Mouse (Mus musculus) stomach, embryonic 16.5 days (tissue): ENCODE measurements around the gene Kcnip3. TPM values are rescaled to one million over a fixed set of nuclear protein-coding genes. Genes with fewer than 3 reads are reported as not detected.

Experiments used
- ATAC-seq: fragments of 200-750 bp; cut with Nextera tagmentation; 2 replicates; pipeline ENCODE4 v1.8.0; 2017; ENCODE audit warnings: moderate number of reproducible peaks, moderate TSS enrichment; ENCODE audit not compliant: insufficient read depth, low FRiP score
- H3K27ac ChIP-seq: fragments of 300-500 bp; sonication (generic); 2 replicates; pipeline ENCODE4 v1.5.1; 2014; ENCODE audit warnings: low read length
- H3K27me3 ChIP-seq: fragments of 300-500 bp; sonication (generic); 2 replicates; pipeline ENCODE4 v1.6.1; 2014; ENCODE audit warnings: low read length, control low read depth, mixed read lengths; ENCODE audit not compliant: control insufficient read depth, insufficient read depth
- H3K36me3 ChIP-seq: fragments of 300-500 bp; sonication (generic); 2 replicates; pipeline ENCODE4 v1.6.1; 2014; ENCODE audit warnings: low read length; ENCODE audit not compliant: control insufficient read depth, insufficient read depth
- H3K4me1 ChIP-seq: fragments of 300-500 bp; sonication (generic); 2 replicates; pipeline ENCODE4 v1.6.1; 2014; ENCODE audit warnings: low read length, control low read depth, mixed read lengths; ENCODE audit not compliant: control insufficient read depth, insufficient read depth
- H3K4me2 ChIP-seq: fragments of 300-500 bp; sonication (generic); 2 replicates; pipeline ENCODE4 v1.6.1; 2014; ENCODE audit warnings: low read depth, low read length, mixed read lengths
- H3K4me3 ChIP-seq: fragments of 300-500 bp; sonication (generic); replicated peaks from 2 replicates; pipeline ENCODE4 v1.5.1; 2014; ENCODE audit warnings: mild to moderate bottlenecking, low read length
- H3K9ac ChIP-seq: fragments of 300-500 bp; sonication (generic); 2 replicates; pipeline ENCODE4 v1.6.1; 2014; ENCODE audit warnings: low read length
- H3K9me3 ChIP-seq: fragments of 300-500 bp; sonication (generic); replicated peaks from 2 replicates; pipeline ENCODE4 v1.6.1; 2016; ENCODE audit warnings: low read length, control low read depth; ENCODE audit not compliant: control insufficient read depth
- WGBS: fragments of 180-500 bp; shearing (Covaris S2); extraction: QIAGEN DNeasy Blood & Tissue Kit; methylation state at CpG from one replicate; pipeline ENCODE4 v1.1.7; 2014; 5-methylcytosine and 5-hydroxymethylcytosine counted together
- polyA plus RNA-seq: library from polyadenylated mRNA; unstranded; fragments of >200 nt; fragmentation: Nextera tagmentation; extraction: Ambion mirVana; gene quantifications from 2 replicates; pipeline ENCODE4 v1.2.1, GENCODE M21; 2015

Kcnip3 gene
- polyA plus RNA-seq, 1 experiment from 2014 or later: 3.1 TPM

DNA sequence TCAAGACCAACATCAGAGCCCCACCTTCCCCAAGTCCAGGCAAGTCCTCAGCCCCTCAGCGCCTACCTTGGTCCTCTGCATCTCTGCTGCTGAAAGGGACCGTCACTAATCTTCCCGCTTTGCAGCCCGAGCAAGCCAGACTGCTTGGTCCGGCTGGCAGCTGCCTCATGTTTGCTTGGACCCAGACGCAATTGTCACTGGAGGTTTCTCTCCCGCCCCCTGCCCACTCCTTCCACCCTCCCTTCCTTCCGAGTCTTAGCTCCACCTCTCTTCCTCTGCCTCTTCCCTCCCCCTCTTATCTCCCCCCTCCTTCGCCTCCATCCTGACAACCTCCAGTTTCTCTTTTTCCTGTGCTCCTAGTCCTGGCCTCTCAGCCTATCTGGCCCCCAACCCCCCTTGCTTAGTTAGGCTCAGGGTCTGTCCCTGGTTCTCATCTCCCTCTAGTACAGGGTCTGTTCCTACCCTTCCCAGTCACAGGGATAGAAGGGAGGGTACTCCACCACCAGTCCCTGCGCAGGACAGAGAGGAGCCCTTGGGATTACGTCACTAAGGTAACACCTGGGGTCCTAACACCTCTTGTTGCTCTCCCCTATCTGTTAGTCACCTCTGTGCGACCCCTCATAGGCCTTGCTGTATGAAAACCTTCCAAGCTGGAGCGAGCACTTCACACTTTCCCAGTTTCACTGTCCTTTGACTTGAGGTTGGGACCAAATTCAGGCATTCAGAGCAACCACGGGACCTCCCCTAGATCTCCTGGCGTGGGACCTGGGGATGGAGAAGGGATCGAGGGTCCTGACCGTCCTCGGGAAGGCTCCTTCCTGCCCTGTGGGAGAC, 505 bp downstream of the Kcnip3 start:
- Histone ChIP-seq H3K27me3 (no peaks in the 10 kb centered on the region), H3K27ac (peak overlapping the region; percentile 41; the same call in 1 of the 2 replicates), H3K4me2 (peak overlapping the region; percentile 55), H3K4me1 (peaks cover 14% of the 10 kb centered on the region), H3K9me3 (no peaks in the 10 kb centered on the region), H3K9ac (peak overlapping the region; percentile 57), H3K4me3 (peak overlapping the region; percentile 38), H3K36me3 (no peaks in the 10 kb centered on the region)
- WGBS: 5% methylated on average over 18 of the region's 18 CpGs
- peak; percentile 70 for ATAC-seq

DNA sequence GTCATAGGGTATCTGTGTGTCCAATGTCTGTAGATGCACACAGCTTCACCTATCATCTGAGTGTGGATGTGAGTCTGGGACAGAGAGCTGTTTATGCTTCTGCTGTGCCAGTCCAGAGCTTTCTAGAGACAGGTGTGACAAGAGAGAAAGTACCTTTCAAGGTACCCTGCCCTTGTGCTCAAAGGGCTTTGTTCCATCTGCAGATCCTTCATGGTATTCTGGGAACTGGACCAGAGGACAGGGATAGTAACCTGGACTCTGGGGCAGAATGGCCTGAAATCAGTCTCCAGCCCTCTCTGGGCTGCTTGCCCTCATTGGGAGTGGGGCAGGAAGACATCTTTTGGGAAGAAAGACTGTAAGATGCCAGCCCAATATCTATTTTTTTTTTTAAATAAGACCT, 1.8 kb downstream of the Kcnip3 start:
- Histone ChIP-seq H3K4me1 (peaks cover 14% of the 10 kb centered on the region), H3K27me3 (no peaks in the 10 kb centered on the region), H3K9ac (no peak overlapping the region), H3K4me2 (no peak overlapping the region), H3K27ac (no peak overlapping the region), H3K9me3 (no peaks in the 10 kb centered on the region), H3K36me3 (no peaks in the 10 kb centered on the region), H3K4me3 (no peak overlapping the region)
- ATAC-seq: no peak

DNA sequence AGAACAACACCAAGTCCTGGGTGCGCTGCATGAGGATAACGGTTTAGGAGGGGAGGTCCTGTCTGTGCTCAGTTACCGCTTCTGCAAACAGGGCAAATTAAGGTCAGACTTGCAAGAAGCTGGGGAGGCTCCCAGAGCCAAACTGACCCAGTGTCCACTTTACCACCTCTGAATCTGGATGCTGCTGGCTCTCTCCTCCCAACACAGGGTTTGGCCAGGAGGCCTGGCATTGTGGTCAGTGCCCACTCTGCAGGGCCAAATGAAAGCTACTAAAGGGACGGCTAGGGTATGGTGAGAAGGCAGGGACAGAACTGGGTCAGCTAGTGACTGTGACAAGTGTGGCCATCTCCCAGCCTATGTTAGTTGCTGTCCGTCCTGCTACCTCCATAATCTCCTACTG, 2.6 kb downstream of the Kcnip3 start:
- no peak for ATAC-seq
- Histone ChIP-seq H3K27ac (no peak overlapping the region), H3K9me3 (no peaks in the 10 kb centered on the region), H3K9ac (no peak overlapping the region), H3K36me3 (no peaks in the 10 kb centered on the region), H3K27me3 (no peaks in the 10 kb centered on the region), H3K4me2 (no peak overlapping the region), H3K4me3 (no peak overlapping the region), H3K4me1 (peaks cover 14% of the 10 kb centered on the region)
- 74% methylated on average over 5 of the region's 5 CpGs for WGBS

DNA sequence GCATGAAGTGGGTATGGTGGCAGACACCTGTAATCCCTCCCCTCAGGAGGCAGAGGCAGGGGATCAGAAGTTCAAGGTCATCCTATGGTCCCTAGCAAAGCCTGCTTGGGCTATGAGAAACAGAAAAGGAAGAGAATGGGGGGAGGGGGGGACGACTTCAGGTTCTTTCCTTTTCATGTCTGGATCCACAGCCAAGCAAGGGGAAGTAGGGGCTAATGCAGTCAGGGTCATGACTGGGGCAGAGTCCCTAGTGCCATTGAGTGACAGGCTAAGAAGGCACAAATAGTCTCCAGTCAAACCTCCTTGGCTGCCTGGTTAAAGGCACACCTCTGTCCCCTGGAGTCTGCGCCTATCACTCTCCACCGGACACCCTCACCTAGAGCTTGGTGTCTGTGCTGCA, 3.1 kb downstream of the Kcnip3 start:
- no peaks in the 10 kb centered on the region for H3K9me3 ChIP-seq
- H3K9ac ChIP-seq: no peak overlapping the region
- ATAC-seq: no peak
- no peak overlapping the region for H3K4me3 ChIP-seq
- no peak overlapping the region for H3K4me2 ChIP-seq
- peaks cover 14% of the 10 kb centered on the region for H3K4me1 ChIP-seq
- no peaks in the 10 kb centered on the region for H3K36me3 ChIP-seq
- H3K27ac ChIP-seq: no peak overlapping the region
- no peaks in the 10 kb centered on the region for H3K27me3 ChIP-seq
- WGBS: 55% methylated on average over 3 of the region's 3 CpGs

DNA sequence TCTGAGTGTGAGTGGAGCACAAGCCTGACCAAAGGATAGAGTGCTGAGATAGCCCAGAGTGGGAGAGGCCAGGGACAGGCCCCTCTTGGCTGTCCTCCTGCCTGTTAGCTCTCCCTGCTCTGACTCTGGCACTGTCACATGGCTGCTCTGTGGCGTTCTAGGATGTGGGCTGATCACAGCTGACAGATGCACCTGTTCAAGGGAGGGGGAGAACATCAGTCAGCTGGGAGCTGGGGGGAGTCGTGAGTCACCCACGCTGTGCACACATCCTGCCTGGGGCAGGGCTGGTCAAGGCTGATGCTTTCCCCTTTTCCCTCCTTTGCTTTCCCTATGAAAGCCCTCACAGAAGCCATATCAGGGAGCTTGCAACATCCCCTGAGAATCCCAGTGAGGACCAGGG, 3.6 kb downstream of the Kcnip3 start:
- WGBS: 23% methylated on average over 3 of the region's 3 CpGs
- no peak for ATAC-seq

DNA sequence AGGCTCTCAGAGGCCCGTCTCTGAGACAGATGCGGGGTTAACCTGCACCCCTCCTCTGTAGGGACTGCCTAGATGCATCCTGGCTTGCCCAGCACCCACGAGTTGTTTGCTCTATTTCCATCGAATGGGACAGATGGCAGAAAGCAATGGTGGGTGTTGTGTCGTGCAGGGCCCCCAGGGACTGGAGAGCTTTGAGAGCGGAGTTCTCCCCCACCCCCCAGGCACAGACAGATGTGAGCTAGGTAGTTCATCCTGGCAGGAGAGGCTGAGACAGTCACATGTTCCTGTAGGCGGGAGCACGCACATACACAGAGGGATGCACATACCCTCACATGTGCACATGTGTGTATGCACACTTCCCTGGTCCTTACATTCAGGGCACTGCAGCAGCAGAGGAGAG, 4.8 kb downstream of the Kcnip3 start:
- Histone ChIP-seq H3K27ac (no peak overlapping the region), H3K4me1 (peaks cover 13% of the 10 kb centered on the region), H3K36me3 (no peaks in the 10 kb centered on the region), H3K9ac (no peak overlapping the region), H3K4me2 (no peak overlapping the region), H3K9me3 (no peaks in the 10 kb centered on the region), H3K4me3 (no peak overlapping the region), H3K27me3 (no peaks in the 10 kb centered on the region)
- WGBS: 74% methylated on average over 8 of the region's 8 CpGs
- ATAC-seq: no peak

More for the DNA sequence above, 3.6 kb downstream of the Kcnip3 start:
- H3K27me3 ChIP-seq: no peaks in the 10 kb centered on the region
- H3K27ac ChIP-seq: no peak overlapping the region
- H3K4me1 ChIP-seq: peaks cover 14% of the 10 kb centered on the region
- no peaks in the 10 kb centered on the region for H3K36me3 ChIP-seq
- H3K4me3 ChIP-seq: no peak overlapping the region
- H3K9me3 ChIP-seq: no peaks in the 10 kb centered on the region
- no peak overlapping the region for H3K4me2 ChIP-seq
- no peak overlapping the region for H3K9ac ChIP-seq

DNA sequence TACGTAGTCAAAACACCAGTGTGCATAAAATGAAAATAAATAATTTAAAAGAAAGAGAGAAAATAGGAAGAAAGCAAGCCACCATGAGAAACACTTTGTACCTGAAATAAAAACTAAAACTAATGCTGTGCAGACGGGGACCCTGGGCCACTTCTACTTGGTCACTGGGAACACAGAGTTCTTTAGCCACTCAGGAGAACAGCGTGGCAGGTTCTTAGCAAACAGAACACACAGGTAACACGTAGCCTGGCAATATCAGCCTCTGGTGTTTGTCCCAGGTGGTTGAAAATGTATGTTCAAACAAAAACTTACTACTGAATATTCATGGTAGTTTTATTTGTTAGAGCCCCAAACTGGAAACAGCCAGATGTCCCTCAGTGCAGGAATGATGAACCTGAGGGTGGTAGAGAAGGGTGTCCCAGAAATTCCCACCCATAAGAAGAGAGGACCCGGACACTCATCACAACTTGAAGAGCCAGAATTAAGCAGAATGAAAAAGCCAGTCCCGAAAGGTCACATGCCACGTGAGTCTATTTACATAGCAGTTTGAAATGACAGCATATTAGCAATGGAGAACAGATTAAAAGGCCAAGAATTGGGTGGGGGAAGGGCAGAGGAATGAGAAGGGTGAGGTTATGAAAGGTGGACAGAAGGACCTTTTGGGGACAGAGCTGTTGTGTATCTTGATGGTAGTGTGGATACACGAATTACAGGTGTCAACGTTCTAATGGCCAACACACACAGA, 7.3 kb downstream of the Kcnip3 start:
- Histone ChIP-seq H3K27me3 (no peaks in the 10 kb centered on the region), H3K9me3 (no peaks in the 10 kb centered on the region), H3K4me2 (no peak overlapping the region), H3K4me1 (no peaks in the 10 kb centered on the region), H3K4me3 (no peak overlapping the region), H3K36me3 (no peaks in the 10 kb centered on the region), H3K9ac (no peak overlapping the region), H3K27ac (no peak overlapping the region)
- 60% methylated on average over 9 of the region's 9 CpGs for WGBS
- ATAC-seq: no peak

DNA sequence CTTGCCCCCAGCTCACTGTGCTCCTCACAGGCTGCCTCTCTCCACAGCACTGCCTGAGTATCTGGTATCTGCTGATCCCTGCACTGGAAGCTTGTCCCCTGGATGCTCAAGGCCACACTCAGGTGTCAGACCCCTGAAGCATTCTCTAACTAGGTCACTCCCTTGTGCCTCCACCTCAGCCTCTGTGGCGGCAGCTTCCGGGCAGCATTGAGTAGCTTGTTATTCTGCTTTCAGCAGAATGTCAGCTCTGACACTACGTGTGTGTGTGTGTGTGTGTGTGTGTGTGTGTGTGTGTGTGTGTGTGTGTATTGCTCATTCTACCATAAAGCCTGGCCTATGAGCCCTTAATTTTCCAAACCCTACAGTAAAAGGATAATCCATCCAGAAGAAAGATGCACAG, 8.7 kb downstream of the Kcnip3 start:
- no peaks in the 10 kb centered on the region for H3K36me3 ChIP-seq
- H3K9ac ChIP-seq: no peak overlapping the region
- 43% methylated on average over 3 of the region's 3 CpGs for WGBS
- 0 out of 2 replicates have a peak, but pooled peaks cover 4% of the 10 kb centered on the region for H3K4me1 ChIP-seq
- no peak for ATAC-seq
- H3K27me3 ChIP-seq: no peaks in the 10 kb centered on the region
- no peaks in the 10 kb centered on the region for H3K9me3 ChIP-seq
- H3K4me2 ChIP-seq: no peak overlapping the region
- no peak overlapping the region for H3K4me3 ChIP-seq
- no peak overlapping the region for H3K27ac ChIP-seq

DNA sequence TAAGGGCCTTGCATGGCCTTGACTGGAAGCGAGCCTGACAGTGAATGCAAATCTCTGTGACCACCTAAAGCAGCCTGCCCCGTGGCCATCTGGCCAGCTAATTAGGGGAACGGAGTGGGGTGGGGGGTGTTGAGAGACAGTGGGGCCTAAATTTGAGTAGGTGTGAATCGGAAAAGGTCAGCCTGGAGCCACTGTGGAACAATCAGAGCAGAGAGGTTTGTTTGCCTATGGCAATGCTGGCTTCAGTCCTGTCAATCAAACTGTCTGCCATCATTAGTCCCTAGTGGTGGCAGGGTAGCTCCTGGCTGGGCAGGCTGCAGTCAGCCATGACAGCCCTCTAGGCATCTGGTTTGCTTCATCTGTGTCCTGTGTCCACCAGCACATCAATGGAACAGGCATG, 10.5 kb downstream of the Kcnip3 start:
- ATAC-seq: no peak
- WGBS: 28% methylated on average over 4 of the region's 4 CpGs
- no peak overlapping the region for H3K4me3 ChIP-seq
- no peak overlapping the region for H3K4me2 ChIP-seq
- no peaks in the 10 kb centered on the region for H3K9me3 ChIP-seq
- no peak overlapping the region for H3K9ac ChIP-seq
- H3K27me3 ChIP-seq: no peaks in the 10 kb centered on the region
- 0 out of 2 replicates have a peak, but pooled peaks cover 7% of the 10 kb centered on the region for H3K4me1 ChIP-seq
- no peaks in the 10 kb centered on the region for H3K36me3 ChIP-seq
- no peak overlapping the region for H3K27ac ChIP-seq
